Mouse (Mus musculus): ENCODE measurements around the gene Pcid2.

- no peak for TF ChIP-seq CTCF (IDR thresholded peaks at IDR 0.05; ENCODE audit: borderline replicate concordance, extremely low read depth, insufficient read depth, insufficient read length)
- TF ChIP-seq POLR2A (IDR thresholded peaks at IDR 0.05; ENCODE audit: borderline replicate concordance, extremely low read depth, insufficient read depth, insufficient read length, poor library complexity, severe bottlenecking): no peak
Observed at GRCm38 (mm10) chr8:13075044-13075443, 30.2 kb downstream of the Pcid2 start.
